Mouse (Mus musculus): ENCODE results near the gene Foxo3. TPM values are rescaled to one million over a fixed set of nuclear protein-coding genes. Genes with fewer than 3 reads are reported as not detected.

Gene Foxo3
- polyA plus RNA-seq, 2 experiments = 15.6 to 17.6 TPM

DNA sequence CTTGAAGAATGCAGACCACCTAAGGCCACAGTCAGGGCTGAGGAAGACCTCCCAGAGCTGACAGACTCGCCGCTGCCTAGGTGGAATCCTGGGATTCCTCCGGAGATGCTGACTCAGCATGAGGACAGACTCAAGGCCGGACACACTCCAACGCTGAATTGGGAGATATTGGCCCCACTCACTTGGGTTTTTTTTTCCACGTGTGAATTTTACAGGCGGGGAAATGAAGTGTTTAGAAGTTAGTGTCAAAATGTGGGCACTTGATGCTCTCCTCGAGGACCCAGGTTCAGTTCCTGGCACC lies 32.1 kb upstream of the Foxo3 start:
- Histone ChIP-seq H3K9me3 (ENCODE audit: control insufficient read depth, low read length) (no peaks in the 10 kb centered on the region), H3K27ac (no peak overlapping the region), H3K9ac (replicated peaks) (no peak overlapping the region), H3K36me3 (replicated peaks; ENCODE audit: control insufficient read depth, insufficient read depth, low read depth) (no peaks in the 10 kb centered on the region), H3K4me2 (ENCODE audit: low read depth) (peak overlapping the region; percentile 49), H3K27me3 (ENCODE audit: control insufficient read depth, insufficient read depth, low read length) (no peaks in the 10 kb centered on the region), H3K4me3 (ENCODE audit: insufficient read depth in 1 of 2, low read depth in 2 of 2, low read length in 2 of 2) (no peak overlapping the region), H3K4me1 (replicated peaks; ENCODE audit: control insufficient read depth in 2 of 2, insufficient read depth in 2 of 2, low read length in 1 of 2) (no peaks in the 10 kb centered on the region)
- ATAC-seq (ENCODE audit: insufficient read depth) (no peak), DNase-seq (ENCODE audit: low read depth in 3 of 3, low spot score in 3 of 3) (no peak)
- WGBS (ENCODE audit: insufficient replicate concordance) = 40% methylated on average over 8 of the region's 8 CpGs
- TF ChIP-seq EP300 (IDR thresholded peaks at IDR 0.05; ENCODE audit: low read depth) = no peak
- no peak for TF ChIP-seq CTCF (IDR thresholded peaks at IDR 0.05; ENCODE audit: low read depth)

DNA sequence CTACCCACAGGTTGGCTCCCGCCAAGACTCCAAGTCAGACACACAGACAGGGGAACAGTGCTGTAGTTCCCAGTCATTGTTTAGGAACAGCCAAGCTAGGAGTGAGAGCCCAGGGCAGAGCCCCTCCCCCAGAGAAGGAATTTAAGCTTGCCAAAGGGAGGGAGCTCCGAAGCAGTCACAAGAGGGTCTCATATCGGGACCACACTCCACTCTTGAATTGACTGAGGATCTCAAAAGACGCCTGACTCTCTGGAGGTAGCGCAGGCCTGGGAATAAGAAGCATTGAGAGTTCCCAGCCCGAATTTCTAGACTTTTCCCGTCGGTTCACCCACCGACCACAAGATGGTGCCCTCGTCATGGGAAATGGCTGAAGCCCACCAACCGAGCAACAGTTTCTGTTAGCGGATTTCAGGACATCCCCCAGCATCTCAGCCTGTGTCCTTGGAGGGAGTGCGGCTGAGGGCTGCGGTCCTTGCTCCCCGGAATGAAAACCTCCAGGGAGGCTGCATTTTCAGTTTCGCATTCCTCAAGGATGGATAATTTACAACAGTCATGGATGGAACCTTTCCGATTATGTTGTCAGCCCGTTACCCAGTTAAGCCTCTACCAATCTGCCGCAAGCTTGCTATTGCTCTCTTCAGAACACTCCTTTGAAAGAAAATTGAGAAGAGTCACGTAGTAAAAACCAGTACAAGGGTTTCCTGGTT lies 31.6 kb upstream of the Foxo3 start:
- no peak for ATAC-seq (ENCODE audit: insufficient read depth)
- DNase-seq (ENCODE audit: low read depth in 3 of 3, low spot score in 3 of 3) = no peak
- H3K4me1 ChIP-seq (replicated peaks; ENCODE audit: control insufficient read depth in 2 of 2, insufficient read depth in 2 of 2, low read length in 1 of 2) = no peaks in the 10 kb centered on the region
- H3K36me3 ChIP-seq (replicated peaks; ENCODE audit: control insufficient read depth, insufficient read depth, low read depth) = no peaks in the 10 kb centered on the region
- H3K27me3 ChIP-seq (ENCODE audit: control insufficient read depth, insufficient read depth, low read length) = no peaks in the 10 kb centered on the region
- no peak overlapping the region for H3K9ac ChIP-seq (replicated peaks)
- 14% methylated on average over 20 of the region's 20 CpGs for WGBS (ENCODE audit: insufficient replicate concordance)
- peak; percentile 77 for TF ChIP-seq CTCF (IDR thresholded peaks at IDR 0.05; ENCODE audit: low read depth)
- TF ChIP-seq EP300 (IDR thresholded peaks at IDR 0.05; ENCODE audit: low read depth) = no peak
- H3K9me3 ChIP-seq (ENCODE audit: control insufficient read depth, low read length) = no peaks in the 10 kb centered on the region
- peak overlapping the region in 1 of 2 experiments; percentile 21; a peak in 1 of 4 replicates for H3K4me3 ChIP-seq (ENCODE audit: insufficient read depth in 1 of 2, low read depth in 2 of 2, low read length in 2 of 2)
- H3K4me2 ChIP-seq (ENCODE audit: low read depth) = peak overlapping the region; percentile 49
- H3K27ac ChIP-seq = no peak overlapping the region

DNA sequence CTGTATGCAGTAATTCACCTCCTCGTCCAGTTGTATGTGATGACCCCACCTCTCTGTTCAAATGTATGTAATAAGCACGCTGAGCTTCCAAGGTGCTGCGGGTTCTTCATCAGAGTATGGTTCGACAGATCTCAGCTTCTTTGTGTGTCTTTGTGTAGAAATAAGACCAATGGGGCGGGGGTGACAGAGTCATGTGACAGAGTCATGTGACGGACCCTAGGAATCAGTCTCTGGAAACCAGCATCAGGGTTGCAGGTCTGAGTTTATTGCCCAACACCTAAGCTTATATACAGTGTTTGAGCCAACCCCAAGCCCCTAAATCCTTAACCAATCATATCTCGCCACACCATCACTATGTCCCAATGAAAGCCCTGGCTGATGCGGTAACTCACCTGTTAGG lies 29.9 kb upstream of the Foxo3 start:
- Histone ChIP-seq H3K36me3 (replicated peaks; ENCODE audit: control insufficient read depth, insufficient read depth, low read depth) (no peaks in the 10 kb centered on the region), H3K4me2 (ENCODE audit: low read depth) (no peak overlapping the region), H3K27ac (no peak overlapping the region), H3K9ac (replicated peaks) (no peak overlapping the region), H3K4me3 (ENCODE audit: insufficient read depth in 1 of 2, low read depth in 2 of 2, low read length in 2 of 2) (no peak overlapping the region), H3K27me3 (ENCODE audit: control insufficient read depth, insufficient read depth, low read length) (no peaks in the 10 kb centered on the region), H3K4me1 (replicated peaks; ENCODE audit: control insufficient read depth in 2 of 2, insufficient read depth in 2 of 2, low read length in 1 of 2) (no peaks in the 10 kb centered on the region), H3K9me3 (ENCODE audit: control insufficient read depth, low read length) (no peaks in the 10 kb centered on the region)
- DNase-seq (ENCODE audit: low read depth in 3 of 3, low spot score in 3 of 3) (no peak), ATAC-seq (ENCODE audit: insufficient read depth) (no peak)
- no peak for TF ChIP-seq CTCF (IDR thresholded peaks at IDR 0.05; ENCODE audit: low read depth)
- no peak for TF ChIP-seq EP300 (IDR thresholded peaks at IDR 0.05; ENCODE audit: low read depth)
- 67% methylated on average over 8 of the region's 8 CpGs for WGBS (ENCODE audit: insufficient replicate concordance)

DNA sequence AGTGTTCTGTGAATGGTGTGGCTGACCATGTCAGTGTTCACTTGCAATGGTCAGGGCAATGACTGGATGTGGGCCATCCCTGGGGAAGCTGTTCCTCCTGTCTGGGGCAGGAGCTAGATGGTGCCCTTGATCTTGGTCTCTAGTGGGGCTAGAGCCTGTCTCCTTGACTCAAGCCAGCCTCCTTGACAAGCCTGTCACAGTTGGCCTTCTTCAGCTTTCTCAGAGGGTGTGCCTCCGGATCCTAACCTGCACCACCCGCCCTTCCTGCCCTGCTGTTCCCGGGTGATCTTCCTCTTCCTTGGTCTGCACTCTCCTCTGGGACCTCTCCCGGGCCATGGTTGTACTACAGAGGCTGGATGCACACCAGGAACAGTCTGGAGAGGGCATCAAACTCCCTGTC lies 24.2 kb upstream of the Foxo3 start:
- H3K4me1 ChIP-seq (replicated peaks; ENCODE audit: control insufficient read depth in 2 of 2, insufficient read depth in 2 of 2, low read length in 1 of 2) = peaks cover 7 to 9% of the 10 kb centered on the region in 2 experiments
- no peak overlapping the region for H3K27ac ChIP-seq
- no peaks in the 10 kb centered on the region for H3K36me3 ChIP-seq (replicated peaks; ENCODE audit: control insufficient read depth, insufficient read depth, low read depth)
- H3K9ac ChIP-seq (replicated peaks) = no peak overlapping the region
- H3K4me2 ChIP-seq (ENCODE audit: low read depth) = no peak overlapping the region
- no peak for ATAC-seq (ENCODE audit: insufficient read depth)
- DNase-seq (ENCODE audit: low read depth in 3 of 3, low spot score in 3 of 3) = no peak
- 39% methylated on average over 4 of the region's 4 CpGs for WGBS (ENCODE audit: insufficient replicate concordance)
- TF ChIP-seq EP300 (IDR thresholded peaks at IDR 0.05; ENCODE audit: low read depth) (no peak), CTCF (IDR thresholded peaks at IDR 0.05; ENCODE audit: low read depth) (no peak)
- H3K9me3 ChIP-seq (ENCODE audit: control insufficient read depth, low read length) = no peaks in the 10 kb centered on the region
- no peaks in the 10 kb centered on the region for H3K27me3 ChIP-seq (ENCODE audit: control insufficient read depth, insufficient read depth, low read length)
- H3K4me3 ChIP-seq (ENCODE audit: insufficient read depth in 1 of 2, low read depth in 2 of 2, low read length in 2 of 2) = no peak overlapping the region

DNA sequence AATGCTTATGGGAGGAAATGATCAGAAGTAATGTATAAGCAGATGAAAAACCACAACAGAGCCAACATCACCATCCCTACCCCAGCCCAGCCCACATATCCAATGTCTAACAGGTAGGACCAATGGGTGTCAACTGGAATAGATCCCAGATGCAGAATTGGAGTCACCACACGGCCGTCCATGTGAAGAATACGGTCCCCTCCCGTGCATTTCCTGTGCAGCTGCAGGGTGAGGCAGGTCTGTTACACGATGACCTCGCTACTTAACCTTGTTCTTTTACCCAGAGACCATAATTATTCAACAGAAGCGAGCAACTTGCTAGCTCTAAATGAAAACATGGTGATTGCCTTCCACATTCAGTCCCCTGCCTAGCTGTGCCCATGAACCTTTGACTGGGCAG lies 23.4 kb upstream of the Foxo3 start:
- WGBS (ENCODE audit: insufficient replicate concordance) = 28% methylated on average over 7 of the region's 7 CpGs
- DNase-seq (ENCODE audit: low read depth in 3 of 3, low spot score in 3 of 3) = no peak
- no peak overlapping the region for H3K27ac ChIP-seq

More for the DNA sequence above, 23.4 kb upstream of the Foxo3 start:
- Histone ChIP-seq H3K9ac (replicated peaks) (no peak overlapping the region), H3K36me3 (replicated peaks; ENCODE audit: control insufficient read depth, insufficient read depth, low read depth) (no peaks in the 10 kb centered on the region), H3K4me1 (replicated peaks; ENCODE audit: control insufficient read depth in 2 of 2, insufficient read depth in 2 of 2, low read length in 1 of 2) (peaks cover 7 to 12% of the 10 kb centered on the region in 2 experiments), H3K27me3 (ENCODE audit: control insufficient read depth, insufficient read depth, low read length) (no peaks in the 10 kb centered on the region), H3K9me3 (ENCODE audit: control insufficient read depth, low read length) (no peaks in the 10 kb centered on the region), H3K4me2 (ENCODE audit: low read depth) (no peak overlapping the region), H3K4me3 (ENCODE audit: insufficient read depth in 1 of 2, low read depth in 2 of 2, low read length in 2 of 2) (no peak overlapping the region)
- no peak for ATAC-seq (ENCODE audit: insufficient read depth)
- TF ChIP-seq EP300 (IDR thresholded peaks at IDR 0.05; ENCODE audit: low read depth) (no peak), CTCF (IDR thresholded peaks at IDR 0.05; ENCODE audit: low read depth) (no peak)

All from liver, embryonic 14.5 days (tissue).